Mouse (Mus musculus) liver, embryonic 13.5 days (tissue): ENCODE results near the gene Lrp3. TPM values are rescaled to one million over a fixed set of nuclear protein-coding genes. Genes with fewer than 3 reads are reported as not detected.

Experiments used
- ATAC-seq: fragments of 200-750 bp; cut with Nextera tagmentation; 2 replicates; pipeline ENCODE4 v1.8.0; 2017; ENCODE audit warnings: low read depth, mild to moderate bottlenecking, moderate number of reproducible peaks, moderate library complexity
- DNase-seq: peaks from one replicate; pipeline ENCODE4 v3.0.0; 2022
- H3K27ac ChIP-seq: fragments of 300-500 bp; sonication (generic); 2 replicates; pipeline ENCODE4 v1.5.1; 2015; ENCODE audit warnings: moderate library complexity, mild to moderate bottlenecking, inconsistent platforms
- H3K27me3 ChIP-seq: fragments of 300-500 bp; sonication (generic); 2 replicates; pipeline ENCODE4 v1.6.1; 2015; ENCODE audit warnings: mild to moderate bottlenecking, inconsistent platforms
- H3K36me3 ChIP-seq: fragments of 300-500 bp; sonication (generic); 2 replicates; pipeline ENCODE4 v1.6.1; 2015; ENCODE audit warnings: mild to moderate bottlenecking, inconsistent platforms
- H3K4me1 ChIP-seq: fragments of 300-500 bp; sonication (generic); replicated peaks from 2 replicates; pipeline ENCODE4 v1.6.1; 2015; ENCODE audit warnings: inconsistent platforms
- H3K4me2 ChIP-seq: fragments of 300-500 bp; sonication (generic); 2 replicates; pipeline ENCODE4 v1.6.1; 2015; ENCODE audit warnings: inconsistent platforms, mild to moderate bottlenecking, moderate library complexity
- H3K4me3 ChIP-seq: fragments of 300-500 bp; sonication (generic); replicated peaks from 2 replicates; pipeline ENCODE4 v1.5.1; 2015; ENCODE audit warnings: mild to moderate bottlenecking, inconsistent platforms
- H3K9ac ChIP-seq: fragments of 300-500 bp; sonication (generic); 2 replicates; pipeline ENCODE4 v1.6.1; 2015; ENCODE audit warnings: mild to moderate bottlenecking, inconsistent platforms
- H3K9me3 ChIP-seq: fragments of 300-500 bp; sonication (generic); replicated peaks from 2 replicates; pipeline ENCODE4 v1.6.1; 2016; ENCODE audit warnings: inconsistent platforms
- WGBS: fragments of 180-500 bp; shearing (Covaris S2); methylation state at CpG from one replicate; pipeline ENCODE4 v1.1.7; 2015; ENCODE audit not compliant: insufficient replicate concordance; 5-methylcytosine and 5-hydroxymethylcytosine counted together
- polyA plus RNA-seq: library from polyadenylated mRNA; unstranded; fragments of >200 nt; fragmentation: Nextera tagmentation; extraction: Ambion mirVana; gene quantifications from 2 replicates; pipeline ENCODE4 v1.2.1, GENCODE M21; 2015

Lrp3 gene
- polyA plus RNA-seq, 1 experiment from 2014 or later: 0.38 TPM

GRCm38 (mm10) chr7:35232796-35233455, 17.6 kb upstream of the Lrp3 start:
- H3K4me3 ChIP-seq: no peak overlapping the region
- no peak for DNase-seq
- 64% methylated on average over 13 of the region's 13 CpGs for WGBS

DNA sequence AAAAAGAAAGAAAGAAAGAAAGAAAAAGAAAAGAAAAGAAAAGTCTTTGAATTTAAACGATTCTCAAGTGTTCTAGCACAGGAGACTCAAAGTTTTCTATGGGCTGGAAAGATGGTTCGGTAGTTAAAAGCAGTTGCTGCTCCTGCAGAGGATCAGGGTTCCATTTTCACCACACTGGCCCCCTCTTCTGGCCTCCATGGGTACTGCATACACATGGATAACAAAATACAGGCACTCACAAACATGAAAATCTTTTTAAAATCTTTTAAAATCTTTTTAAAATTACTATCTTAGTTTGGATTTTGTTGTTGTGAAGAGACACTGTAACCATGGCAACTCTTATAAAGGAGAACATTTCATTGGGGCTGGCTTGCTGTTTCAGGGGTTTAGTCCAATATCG, 15.0 kb upstream of the Lrp3 start:
- Histone ChIP-seq H3K9ac (no peak overlapping the region), H3K4me1 (peaks cover 13% of the 10 kb centered on the region), H3K9me3 (no peaks in the 10 kb centered on the region), H3K4me2 (no peak overlapping the region), H3K27me3 (no peaks in the 10 kb centered on the region), H3K27ac (no peak overlapping the region), H3K4me3 (no peak overlapping the region), H3K36me3 (no peaks in the 10 kb centered on the region)
- 57% methylated on average over 3 of the region's 3 CpGs for WGBS
- ATAC-seq: no peak
- DNase-seq: peak; percentile 19

More at GRCm38 (mm10) chr7:35232796-35233455, 17.6 kb upstream of the Lrp3 start:
- Histone ChIP-seq H3K9ac (no peak overlapping the region), H3K36me3 (no peaks in the 10 kb centered on the region), H3K27ac (no peak overlapping the region), H3K27me3 (no peaks in the 10 kb centered on the region), H3K4me2 (no peak overlapping the region), H3K9me3 (no peaks in the 10 kb centered on the region), H3K4me1 (peaks cover 19% of the 10 kb centered on the region)
- ATAC-seq: no peak

- H3K27ac ChIP-seq: no peak overlapping the region
- ATAC-seq (no peak), DNase-seq (no peak)
- H3K4me1 ChIP-seq: no peaks in the 10 kb centered on the region
- no peak overlapping the region for H3K9ac ChIP-seq
- H3K9me3 ChIP-seq: no peaks in the 10 kb centered on the region
- no peaks in the 10 kb centered on the region for H3K36me3 ChIP-seq
- H3K27me3 ChIP-seq: peaks cover 21% of the 10 kb centered on the region
- H3K4me3 ChIP-seq: no peak overlapping the region
- WGBS: 56% methylated on average over 9 of the region's 9 CpGs
- no peak overlapping the region for H3K4me2 ChIP-seq
These were observed 5.5 kb upstream of the Lrp3 start for GRCm38 (mm10) chr7:35220694-35221365.

DNA sequence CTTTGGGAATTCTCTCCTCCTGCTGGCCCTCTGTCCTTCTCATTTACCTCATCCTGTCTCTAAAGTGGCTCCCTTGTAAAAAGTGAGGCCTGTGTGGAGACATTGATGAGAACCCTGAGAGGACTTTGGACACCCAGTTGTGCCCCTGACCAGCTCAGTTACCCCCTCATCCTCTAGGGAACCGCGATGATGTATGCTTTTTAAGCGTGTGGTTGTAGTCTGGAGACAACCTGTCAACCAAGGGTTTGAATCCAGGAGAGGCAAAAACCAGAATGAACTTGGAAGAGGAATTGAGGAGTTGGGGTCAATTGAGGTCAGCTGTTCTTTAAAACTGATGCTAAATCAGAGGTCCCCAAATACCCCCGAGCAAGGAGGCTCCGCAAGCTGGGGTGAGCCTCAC, 433 bp upstream of the Lrp3 start:
- Histone ChIP-seq H3K27ac (no peak overlapping the region), H3K9ac (no peak overlapping the region), H3K4me1 (no peaks in the 10 kb centered on the region), H3K27me3 (peaks cover 58% of the 10 kb centered on the region), H3K36me3 (no peaks in the 10 kb centered on the region), H3K9me3 (no peaks in the 10 kb centered on the region), H3K4me3 (0 out of 2 replicates have a peak overlapping the region, but pooled peaks have one; percentile 55), H3K4me2 (peak overlapping the region; percentile 62)
- WGBS: 40% methylated on average over 5 of the region's 5 CpGs
- DNase-seq (no peak), ATAC-seq (no peak)

- no peaks in the 10 kb centered on the region for H3K9me3 ChIP-seq
- WGBS: 1% methylated on average over 49 of the region's 79 CpGs
- peak overlapping the region; percentile 39 for H3K9ac ChIP-seq
- ATAC-seq (peak; percentile 18; the same call in 1 of the 2 replicates), DNase-seq (no peak)
- peak overlapping the region; percentile 55 for H3K4me3 ChIP-seq
- peaks cover 58% of the 10 kb centered on the region for H3K27me3 ChIP-seq
- no peaks in the 10 kb centered on the region for H3K4me1 ChIP-seq
- no peaks in the 10 kb centered on the region for H3K36me3 ChIP-seq
- H3K27ac ChIP-seq: no peak overlapping the region
- H3K4me2 ChIP-seq: peak overlapping the region; percentile 62
These were observed 666 bp downstream of the Lrp3 start for GRCm38 (mm10) chr7:35214442-35215222.

GRCm38 (mm10) chr7:35211791-35212190, 3.5 kb downstream of the Lrp3 start:
- WGBS: 68% methylated on average over 4 of the region's 4 CpGs
- Histone ChIP-seq H3K4me2 (no peak overlapping the region), H3K4me3 (no peak overlapping the region), H3K4me1 (no peaks in the 10 kb centered on the region), H3K9me3 (no peaks in the 10 kb centered on the region), H3K9ac (no peak overlapping the region), H3K36me3 (no peaks in the 10 kb centered on the region), H3K27me3 (peaks cover 46% of the 10 kb centered on the region), H3K27ac (no peak overlapping the region)
- no peak for ATAC-seq
- no peak for DNase-seq

DNA sequence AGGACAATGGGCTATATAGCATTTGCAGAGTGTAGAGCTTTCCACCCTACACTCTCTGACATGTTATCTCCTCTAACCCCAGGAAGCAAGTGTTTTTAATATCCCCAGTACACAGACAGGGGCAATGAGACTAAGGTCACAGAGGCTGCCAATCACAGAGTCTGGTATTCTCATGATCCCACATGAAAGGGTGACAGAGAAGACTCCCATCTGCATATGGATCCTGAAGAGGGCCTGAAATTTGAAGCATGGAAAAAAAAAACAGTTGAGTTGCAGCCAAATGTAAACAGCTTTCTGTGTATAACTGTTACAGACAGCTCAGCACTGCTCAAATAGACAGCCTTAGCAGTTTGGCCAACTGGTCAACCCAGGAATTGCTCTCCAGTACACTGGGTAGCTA, 15.5 kb downstream of the Lrp3 start:
- no peak overlapping the region for H3K27ac ChIP-seq
- H3K4me1 ChIP-seq: no peaks in the 10 kb centered on the region
- DNase-seq (no peak), ATAC-seq (no peak)
- H3K9ac ChIP-seq: no peak overlapping the region
- no peak overlapping the region for H3K4me3 ChIP-seq
- H3K36me3 ChIP-seq: 0 out of 2 replicates have a peak, but pooled peaks cover 2% of the 10 kb centered on the region
- H3K9me3 ChIP-seq: no peaks in the 10 kb centered on the region
- no peaks in the 10 kb centered on the region for H3K27me3 ChIP-seq
- H3K4me2 ChIP-seq: no peak overlapping the region

DNA sequence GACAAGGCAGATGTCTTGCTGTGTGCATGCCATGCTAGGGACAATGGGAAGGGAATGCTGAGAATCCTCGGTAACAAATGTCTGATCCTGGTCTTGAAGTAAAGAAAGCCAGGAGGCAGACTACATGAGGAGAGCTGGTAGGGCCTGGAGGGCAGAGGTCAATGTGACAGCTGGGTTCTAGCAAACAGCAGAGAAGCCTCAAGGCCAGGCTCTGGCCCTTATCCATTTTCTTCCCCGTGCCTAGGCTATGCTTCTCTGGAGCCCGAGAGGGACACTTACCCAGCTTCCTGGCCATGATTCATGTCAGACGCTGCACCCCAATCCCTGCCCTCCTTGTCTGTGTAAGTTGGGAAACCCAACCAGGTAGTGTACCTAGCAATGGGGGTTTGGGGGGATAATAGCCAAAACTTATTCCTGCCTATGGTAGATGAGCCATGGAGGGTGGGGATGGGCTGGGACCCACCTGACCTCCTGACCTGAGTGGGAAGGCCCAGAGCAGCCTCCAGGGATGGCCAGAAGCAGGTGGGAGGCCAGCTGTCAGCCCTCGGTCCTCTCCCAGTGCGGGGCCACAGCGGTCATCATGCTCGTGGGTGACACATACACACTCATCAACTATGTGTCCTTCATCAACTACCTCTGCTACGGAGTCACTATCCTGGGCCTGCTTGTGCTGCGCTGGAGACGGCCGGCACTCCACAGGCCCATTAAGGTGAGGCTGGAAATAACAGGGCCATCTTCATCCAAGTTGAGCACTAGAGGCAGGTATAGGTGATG, 16.1 kb downstream of the Lrp3 start:
- Histone ChIP-seq H3K9me3 (no peaks in the 10 kb centered on the region), H3K4me1 (no peaks in the 10 kb centered on the region), H3K27ac (no peak overlapping the region), H3K36me3 (0 out of 2 replicates have a peak, but pooled peaks cover 2% of the 10 kb centered on the region), H3K27me3 (no peaks in the 10 kb centered on the region), H3K4me3 (no peak overlapping the region), H3K4me2 (no peak overlapping the region), H3K9ac (no peak overlapping the region)
- ATAC-seq (no peak), DNase-seq (no peak)
- 76% methylated on average over 12 of the region's 12 CpGs for WGBS

DNA sequence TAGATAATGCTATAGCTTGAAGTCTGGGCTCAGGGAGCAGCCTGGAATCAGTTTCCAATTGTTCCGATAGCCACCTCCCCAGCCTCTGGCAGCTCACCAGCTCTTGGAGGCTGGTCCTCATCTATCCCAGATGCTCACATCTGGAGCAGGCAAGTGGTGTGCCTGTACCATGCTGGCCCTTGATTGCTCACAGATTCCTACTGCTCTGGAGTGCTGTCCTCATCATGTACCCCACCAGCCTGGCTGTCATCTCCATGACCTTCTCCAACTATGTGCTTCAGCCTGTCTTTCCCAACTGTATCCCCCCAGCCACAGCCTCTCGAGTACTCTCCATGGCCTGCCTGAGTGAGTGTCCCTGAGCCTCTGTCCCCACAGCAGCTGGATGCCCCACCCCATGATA, 18.3 kb downstream of the Lrp3 start:
- 62% methylated on average over 2 of the region's 2 CpGs for WGBS
- H3K9me3 ChIP-seq: no peaks in the 10 kb centered on the region
- no peak overlapping the region for H3K9ac ChIP-seq
- DNase-seq (no peak), ATAC-seq (no peak)
- 0 out of 2 replicates have a peak, but pooled peaks cover 2% of the 10 kb centered on the region for H3K27me3 ChIP-seq
- H3K4me3 ChIP-seq: no peak overlapping the region
- no peak overlapping the region for H3K27ac ChIP-seq
- H3K4me2 ChIP-seq: no peak overlapping the region
- H3K36me3 ChIP-seq: no peaks in the 10 kb centered on the region
- H3K4me1 ChIP-seq: no peaks in the 10 kb centered on the region

DNA sequence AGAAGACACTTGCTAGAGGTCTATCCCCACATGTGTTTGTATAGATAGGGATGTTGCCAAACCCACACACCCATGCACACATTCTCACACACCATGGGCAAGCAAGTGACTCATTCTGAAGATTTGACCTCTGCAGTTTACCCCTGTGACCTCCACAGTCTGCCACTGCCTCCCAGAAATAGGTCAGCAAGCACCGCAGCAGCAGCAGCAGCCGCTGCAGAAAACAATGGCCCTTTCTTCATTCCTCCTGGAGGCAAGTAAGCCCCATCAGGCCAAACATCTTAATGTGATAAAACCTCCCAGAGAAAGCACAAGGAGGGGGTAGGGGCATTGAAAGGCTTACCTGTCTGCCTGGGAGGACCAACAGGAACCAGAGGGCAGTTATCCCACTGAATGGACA, 24.0 kb downstream of the Lrp3 start:
- ATAC-seq: no peak
- no peaks in the 10 kb centered on the region for H3K4me1 ChIP-seq
- H3K36me3 ChIP-seq: no peaks in the 10 kb centered on the region
- H3K27ac ChIP-seq: no peak overlapping the region
- H3K9me3 ChIP-seq: no peaks in the 10 kb centered on the region
- H3K27me3 ChIP-seq: peaks cover 38% of the 10 kb centered on the region
- WGBS: 30% methylated on average over 2 of the region's 2 CpGs
- no peak overlapping the region for H3K4me2 ChIP-seq
- no peak for DNase-seq
- H3K9ac ChIP-seq: no peak overlapping the region
- H3K4me3 ChIP-seq: no peak overlapping the region

DNA sequence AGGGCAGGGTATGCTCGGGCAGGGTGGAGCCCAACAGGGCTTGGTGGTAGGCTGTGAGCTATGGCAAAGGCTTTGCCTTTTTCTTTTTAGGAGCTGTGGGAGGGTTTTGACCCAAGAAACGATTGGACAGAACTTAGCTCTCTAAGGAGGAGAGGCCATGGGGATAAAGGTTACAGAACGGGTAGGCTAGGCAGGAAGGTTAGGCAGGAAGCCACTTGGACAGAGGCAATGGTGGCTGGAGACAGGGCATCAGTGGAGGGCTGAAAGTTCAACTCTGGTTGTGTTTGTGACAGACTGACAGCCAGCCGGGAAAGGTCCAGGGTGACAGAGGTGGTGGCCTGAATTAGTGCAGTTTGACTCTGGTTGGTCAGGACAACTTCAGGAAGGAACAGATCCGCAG, 25.6 kb downstream of the Lrp3 start:
- WGBS: 32% methylated on average over 5 of the region's 5 CpGs

More for the DNA sequence above, 25.6 kb downstream of the Lrp3 start:
- no peaks in the 10 kb centered on the region for H3K36me3 ChIP-seq
- H3K4me3 ChIP-seq: no peak overlapping the region
- H3K27ac ChIP-seq: no peak overlapping the region
- H3K4me1 ChIP-seq: peaks cover 5% of the 10 kb centered on the region; the same call in 1 of the 2 replicates
- H3K27me3 ChIP-seq: peaks cover 54% of the 10 kb centered on the region
- DNase-seq (no peak), ATAC-seq (no peak)
- no peak overlapping the region for H3K9ac ChIP-seq
- no peak overlapping the region for H3K4me2 ChIP-seq
- no peaks in the 10 kb centered on the region for H3K9me3 ChIP-seq
